Mouse (Mus musculus) CD8-positive naive resting alpha-beta T cell, adult 57 days (primary cell): ENCODE results near the gene Grifin. TPM values are rescaled to one million over a fixed set of nuclear protein-coding genes. Genes with fewer than 3 reads are reported as not detected.

Experiments
- total RNA-seq: library from RNA; stranded (reverse); gene quantifications from one replicate; pipeline ENCODE4 v1.2.4, GENCODE M21; 2023

Gene Grifin
- total RNA-seq: 1.9 TPM

DNA sequence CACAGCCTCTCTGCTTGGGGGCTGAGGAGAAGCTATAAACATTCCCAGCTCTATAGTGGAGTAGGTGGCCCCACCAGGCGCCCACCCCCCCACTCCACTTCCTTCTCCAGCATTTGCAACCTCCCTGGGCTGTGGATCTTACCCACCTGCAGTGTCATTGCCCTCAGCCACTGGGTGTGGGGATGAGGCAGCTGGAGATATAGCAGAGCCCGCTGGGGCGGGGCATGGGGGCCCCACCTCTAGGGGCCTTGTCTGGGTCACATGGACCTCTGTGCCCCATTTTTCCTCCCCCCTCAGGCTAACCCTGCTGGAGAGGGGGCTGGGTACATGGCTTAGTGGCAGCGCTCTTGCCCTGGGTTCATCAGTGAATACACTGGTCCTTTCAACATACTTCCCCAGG is at the start of gene Grifin:
Grifin (minus strand) TSS at position 176 of the 400 bp plus-strand sequence.

DNA sequence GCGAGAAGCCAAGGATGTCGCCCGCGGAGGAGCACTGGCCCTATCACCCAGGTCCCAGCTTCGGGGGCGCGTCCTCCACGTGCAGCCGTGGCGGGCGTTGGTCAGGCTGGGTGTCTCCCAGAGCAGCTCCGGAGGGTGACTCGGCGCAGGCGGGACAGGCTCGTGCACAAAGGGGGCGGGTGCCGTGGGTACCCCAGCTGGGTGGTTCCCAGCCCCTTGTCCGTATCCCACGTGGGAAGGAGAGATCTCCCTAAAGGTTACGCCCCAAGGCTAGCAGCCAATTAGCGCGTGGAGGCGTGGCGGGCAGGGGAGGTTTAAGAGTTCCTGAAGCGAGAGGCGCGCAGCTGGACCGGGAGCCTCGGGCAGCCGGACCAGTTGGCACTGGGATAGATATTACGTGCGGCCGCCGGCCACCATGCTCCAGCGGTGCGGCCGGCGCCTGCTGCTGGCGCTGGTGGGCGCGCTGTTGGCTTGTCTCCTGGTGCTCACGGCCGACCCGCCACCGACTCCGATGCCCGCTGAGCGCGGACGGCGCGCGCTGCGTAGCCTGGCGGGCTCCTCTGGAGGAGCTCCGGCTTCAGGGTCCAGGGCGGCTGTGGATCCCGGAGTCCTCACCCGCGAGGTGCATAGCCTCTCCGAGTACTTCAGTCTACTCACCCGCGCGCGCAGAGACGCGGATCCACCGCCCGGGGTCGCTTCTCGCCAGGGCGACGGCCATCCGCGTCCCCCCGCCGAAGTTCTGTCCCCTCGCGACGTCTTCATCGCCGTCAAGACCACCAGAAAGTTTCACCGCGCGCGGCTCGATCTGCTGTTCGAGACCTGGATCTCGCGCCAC is 42.3 kb upstream of the Grifin start, which contains the start of gene Lfng:
Lfng (plus strand) TSS at position 320 of the 835 bp plus-strand sequence.

Other genes starting within 250 kb of the Grifin start
- 34.8 TPM for gene Mad1l1, start 243.5 kb downstream of the Grifin start, total RNA-seq
- gene Nudt1, start 243.4 kb downstream of the Grifin start, total RNA-seq: 7.9 TPM
- gene Mrm2, start 233.2 kb downstream of the Grifin start, total RNA-seq: 5.8 TPM
- 16.3 TPM for gene Snx8, start 175.8 kb downstream of the Grifin start, total RNA-seq
- gene Eif3b, start 145.7 kb downstream of the Grifin start, total RNA-seq: 112 TPM
- gene Gm4869, start 119.4 kb downstream of the Grifin start, total RNA-seq: not detected
- gene Chst12, start 59.5 kb downstream of the Grifin start, total RNA-seq: 13.0 TPM
- 136 TPM for gene Lfng, start 42.2 kb upstream of the Grifin start, total RNA-seq
- gene Ttyh3, start 84.0 kb upstream of the Grifin start, total RNA-seq: 66.0 TPM
- 53.9 TPM for gene Iqce, start 137.3 kb upstream of the Grifin start, total RNA-seq
- 22.8 TPM for gene Brat1, start 139.9 kb upstream of the Grifin start, total RNA-seq
- gene Amz1, start 159.1 kb upstream of the Grifin start, total RNA-seq: 2.0 TPM